Mouse (Mus musculus) liver, adult 2 months (tissue): Measurements from ENCODE around the gene Sh3pxd2b. TPM values are rescaled to one million over a fixed set of nuclear protein-coding genes. Genes with fewer than 3 reads are reported as not detected.
A peak's percentile ranks its signal among the peaks of the same experiment; 100 is the strongest.

Source experiments
- DNase-seq: peaks from one replicate; pipeline ENCODE4 v3.0.0-alpha.2; 2011; ENCODE audit warnings: low read depth, low spot score; ENCODE audit errors: extremely low read depth
- H3K27ac ChIP-seq: fragments of 200-500 bp; replicated peaks from 2 replicates; pipeline ENCODE4 v1.5.1; 2012; ENCODE audit warnings: low read depth, mild to moderate bottlenecking, control low read depth, inconsistent platforms, low read length; ENCODE audit not compliant: insufficient read depth
- H3K27me3 ChIP-seq: fragments of 200-500 bp; 2 replicates; pipeline ENCODE4 v1.6.1; 2012; ENCODE audit warnings: mild to moderate bottlenecking, moderate library complexity, low read length, inconsistent platforms; ENCODE audit not compliant: control insufficient read depth, insufficient read depth
- H3K36me3 ChIP-seq: fragments of 200-500 bp; 2 replicates; pipeline ENCODE4 v1.6.1; 2012; ENCODE audit warnings: low read length, inconsistent platforms; ENCODE audit not compliant: control insufficient read depth, insufficient read depth
- H3K4me1 ChIP-seq: fragments of 200-500 bp; 2 replicates; pipeline ENCODE4 v1.6.1; 2011; ENCODE audit warnings: low read length; ENCODE audit not compliant: control insufficient read depth, insufficient read depth
- H3K4me3 ChIP-seq: fragments of 200-500 bp; 2 replicates; pipeline ENCODE4 v1.5.1; 2011; ENCODE audit warnings: low read depth, mild to moderate bottlenecking, control low read depth, low read length, moderate library complexity; ENCODE audit not compliant: insufficient read depth
- H3K79me2 ChIP-seq: fragments of 200-500 bp; 2 replicates; pipeline ENCODE4 v1.6.1; 2012; ENCODE audit warnings: inconsistent platforms, mild to moderate bottlenecking, low read length, moderate library complexity; ENCODE audit not compliant: control insufficient read depth, insufficient read depth
- H3K9ac ChIP-seq: fragments of 200-500 bp; 2 replicates; pipeline ENCODE4 v1.6.1; 2012; ENCODE audit warnings: low read depth, mild to moderate bottlenecking, control low read depth, inconsistent platforms, low read length
- CTCF ChIP-seq: fragments of 200-500 bp; IDR thresholded peaks from 2 replicates; pipeline ENCODE4 v1.5.1; 2011; ENCODE audit warnings: low read depth, low read length, control low read depth
- POLR2A ChIP-seq: fragments of 200-500 bp; IDR thresholded peaks from 2 replicates; pipeline ENCODE4 v1.6.1; 2011; ENCODE audit warnings: low read length, control low read depth; ENCODE audit not compliant: insufficient read depth; ENCODE audit errors: extremely low read depth
- WGBS: fragments of 180-500 bp; shearing (Covaris S2); methylation state at CpG from one replicate; pipeline ENCODE4 v1.1.7; 2018; 5-methylcytosine and 5-hydroxymethylcytosine counted together
- polyA plus RNA-seq: library from polyadenylated mRNA; depleted of rRNA; stranded (reverse); fragments of >200 nt; gene quantifications from 2 replicates; pipeline ENCODE4 v1.2.3, GENCODE M21; 2012
- total RNA-seq: library from RNA; depleted of rRNA; stranded (reverse); fragments of >200 nt; gene quantifications from 2 replicates; pipeline ENCODE4 v1.2.3, GENCODE M21; 2014

Sh3pxd2b gene
- total and polyA plus RNA-seq, 2 experiments: 0.18 to 0.23 TPM

DNA sequence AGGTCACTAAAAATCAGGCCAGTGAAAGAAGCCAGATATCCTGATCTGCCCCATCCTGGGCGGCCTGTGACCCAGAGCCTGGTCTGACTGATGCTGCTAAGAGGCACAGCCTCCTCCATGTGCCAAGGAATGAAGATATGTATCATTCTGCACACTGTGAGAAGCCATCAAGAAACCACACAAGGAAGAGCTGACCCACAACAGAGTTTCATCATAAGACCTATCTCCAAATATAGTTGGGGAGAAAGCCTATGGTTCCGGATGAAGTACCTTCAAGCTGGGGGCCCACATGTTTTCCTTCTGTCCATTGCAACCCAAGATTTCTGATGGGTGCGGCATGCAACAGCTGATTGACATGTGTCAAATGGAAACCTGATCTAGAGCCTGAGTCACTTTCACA lies 31.6 kb upstream of the Sh3pxd2b start:
- no peak for DNase-seq
- Histone ChIP-seq H3K79me2 (no peaks in the 10 kb centered on the region), H3K4me3 (no peak overlapping the region), H3K36me3 (no peaks in the 10 kb centered on the region), H3K27me3 (no peaks in the 10 kb centered on the region), H3K27ac (no peak overlapping the region), H3K4me1 (no peaks in the 10 kb centered on the region), H3K9ac (no peak overlapping the region)
- TF ChIP-seq CTCF (no peak), POLR2A (no peak)
- 80% methylated on average over 3 of the region's 3 CpGs for WGBS

DNA sequence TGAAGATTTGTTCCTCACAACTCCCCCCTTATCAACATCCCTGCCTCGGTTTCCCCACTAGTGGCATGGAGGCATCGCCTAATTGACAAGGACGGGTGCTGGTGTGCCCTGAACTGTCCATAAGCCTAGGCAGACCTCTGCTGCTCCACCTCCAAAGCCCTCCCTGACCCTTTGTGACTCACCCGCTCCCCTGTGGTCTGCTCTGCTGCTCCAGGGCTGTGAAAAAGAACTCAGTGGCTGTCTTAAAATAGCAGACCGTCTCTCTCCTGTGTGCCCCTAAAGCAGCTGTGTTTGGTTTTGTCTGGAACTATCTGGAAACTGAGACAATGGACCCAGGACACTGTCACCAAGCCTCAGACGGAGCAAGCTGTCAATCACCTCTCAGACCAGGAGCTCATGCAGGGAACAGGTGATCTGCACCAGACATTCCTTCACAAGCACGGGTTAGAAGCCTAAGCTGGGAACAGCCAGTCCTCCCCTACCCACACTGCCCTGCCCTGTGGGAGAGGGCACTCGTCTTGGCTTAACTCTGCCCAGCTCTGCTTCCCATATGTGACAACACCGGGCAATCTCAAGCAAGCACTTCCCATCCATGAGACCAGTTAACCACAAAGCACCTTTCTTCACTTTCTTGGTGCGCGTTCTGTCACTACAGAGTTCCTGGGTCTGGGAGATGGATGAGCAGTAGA lies 27.0 kb upstream of the Sh3pxd2b start:
- Histone ChIP-seq H3K27me3 (no peaks in the 10 kb centered on the region), H3K9ac (no peak overlapping the region), H3K27ac (no peak overlapping the region), H3K36me3 (no peaks in the 10 kb centered on the region), H3K4me3 (no peak overlapping the region), H3K4me1 (no peaks in the 10 kb centered on the region), H3K79me2 (no peaks in the 10 kb centered on the region)
- no peak for DNase-seq
- 68% methylated on average over 11 of the region's 11 CpGs for WGBS
- TF ChIP-seq POLR2A: no peak
- TF ChIP-seq CTCF: no peak

DNA sequence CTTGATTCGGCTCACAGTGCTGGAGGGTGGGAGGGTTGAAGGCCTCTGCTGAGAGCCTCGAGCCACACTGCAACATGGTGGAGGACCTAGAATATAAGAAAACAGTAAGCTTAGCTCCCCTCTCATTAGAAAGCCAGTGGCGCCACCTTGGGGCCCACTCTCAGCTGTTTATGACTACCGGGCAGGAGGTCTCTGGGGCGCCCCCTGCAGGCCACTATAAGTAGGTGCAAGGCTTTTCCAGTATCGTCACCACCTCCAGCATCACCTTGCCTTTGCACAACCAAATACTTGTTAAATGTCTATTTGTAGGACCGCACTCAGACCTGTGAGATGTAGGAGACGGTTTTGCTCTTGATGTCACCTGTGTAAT lies 26.4 kb upstream of the Sh3pxd2b start:
- no peak for DNase-seq
- Histone ChIP-seq H3K27ac (no peak overlapping the region), H3K36me3 (no peaks in the 10 kb centered on the region), H3K27me3 (no peaks in the 10 kb centered on the region), H3K4me3 (no peak overlapping the region), H3K79me2 (no peaks in the 10 kb centered on the region), H3K9ac (no peak overlapping the region), H3K4me1 (no peaks in the 10 kb centered on the region)
- 40% methylated on average over 8 of the region's 8 CpGs for WGBS
- TF ChIP-seq POLR2A: no peak
- peak; percentile 75 for TF ChIP-seq CTCF

- WGBS: 16% methylated on average over 15 of the region's 15 CpGs
- no peaks in the 10 kb centered on the region for H3K79me2 ChIP-seq
- 0 out of 2 replicates have a peak overlapping the region, but pooled peaks have one; percentile 16 for H3K9ac ChIP-seq
- TF ChIP-seq POLR2A (no peak), CTCF (peak; percentile 95)
- no peaks in the 10 kb centered on the region for H3K4me1 ChIP-seq
- peak; percentile 43 for DNase-seq
- H3K27me3 ChIP-seq: no peaks in the 10 kb centered on the region
- H3K4me3 ChIP-seq: peak overlapping the region; percentile 19; the same call in 1 of the 2 replicates
- no peaks in the 10 kb centered on the region for H3K36me3 ChIP-seq
- H3K27ac ChIP-seq: no peak overlapping the region
Observed at GRCm38 (mm10) chr11:32324609-32325008, 23.0 kb upstream of the Sh3pxd2b start.

- no peak overlapping the region for H3K4me3 ChIP-seq
- no peaks in the 10 kb centered on the region for H3K79me2 ChIP-seq
- H3K27me3 ChIP-seq: no peaks in the 10 kb centered on the region
- TF ChIP-seq CTCF (no peak), POLR2A (no peak)
- no peaks in the 10 kb centered on the region for H3K36me3 ChIP-seq
- H3K4me1 ChIP-seq: no peaks in the 10 kb centered on the region
- H3K27ac ChIP-seq: no peak overlapping the region
- peak; percentile 39 for DNase-seq
- 56% methylated on average over 6 of the region's 6 CpGs for WGBS
- no peak overlapping the region for H3K9ac ChIP-seq
Observed at GRCm38 (mm10) chr11:32331075-32331474, 16.5 kb upstream of the Sh3pxd2b start.

DNA sequence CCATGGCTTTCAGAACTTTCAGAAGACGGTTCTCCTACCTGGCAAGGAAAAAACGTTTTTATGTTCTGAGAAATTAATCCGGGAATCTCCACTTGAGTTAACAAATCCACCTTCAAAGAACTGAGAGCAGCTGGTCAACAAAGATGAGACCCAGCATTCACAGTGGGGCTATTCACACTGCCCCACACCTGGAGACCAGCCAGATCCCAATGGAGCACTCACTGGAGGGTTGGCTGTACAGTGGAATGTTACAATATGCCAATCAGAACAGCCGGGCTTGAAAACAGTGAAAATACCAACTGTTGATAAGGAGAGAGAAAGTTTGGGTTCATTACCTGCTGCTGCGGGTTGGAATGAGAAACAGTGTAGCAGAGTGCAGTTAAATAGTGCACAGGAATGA lies 15.8 kb upstream of the Sh3pxd2b start:
- WGBS: 67% methylated on average over 5 of the region's 5 CpGs
- TF ChIP-seq CTCF: no peak
- TF ChIP-seq POLR2A: no peak
- Histone ChIP-seq H3K9ac (no peak overlapping the region), H3K4me1 (no peaks in the 10 kb centered on the region), H3K4me3 (no peak overlapping the region), H3K27me3 (no peaks in the 10 kb centered on the region), H3K79me2 (no peaks in the 10 kb centered on the region), H3K36me3 (no peaks in the 10 kb centered on the region), H3K27ac (no peak overlapping the region)
- DNase-seq: no peak
